Mouse (Mus musculus) bone marrow, adult 2 months (tissue): ENCODE measurements around the gene Mapk1ip1. TPM values are rescaled to one million over a fixed set of nuclear protein-coding genes. Genes with fewer than 3 reads are reported as not detected.
A peak's percentile ranks its signal among the peaks of the same experiment; 100 is the strongest.

ENCODE experiments used
- H3K27ac ChIP-seq: fragments of 200-500 bp; 2 replicates; pipeline ENCODE4 v1.5.1; 2012; ENCODE audit warnings: low read depth, mild to moderate bottlenecking, control low read depth, inconsistent platforms, low read length; ENCODE audit not compliant: control insufficient read depth, poor library complexity, insufficient read depth
- H3K4me1 ChIP-seq: fragments of 200-500 bp; 2 replicates; pipeline ENCODE4 v1.6.1; 2011; ENCODE audit warnings: low read length; ENCODE audit not compliant: control insufficient read depth, insufficient read depth
- H3K4me3 ChIP-seq: fragments of 200-500 bp; replicated peaks from 2 replicates; pipeline ENCODE3; 2011; ENCODE audit warnings: mild to moderate bottlenecking, low read depth, low read length, control low read depth; ENCODE audit not compliant: control insufficient read depth
- CTCF ChIP-seq: fragments of 200-500 bp; IDR thresholded peaks from 2 replicates; pipeline ENCODE4 v1.5.1; 2011; ENCODE audit warnings: low read length, control low read depth; ENCODE audit not compliant: control insufficient read depth, insufficient read depth
- POLR2A ChIP-seq: fragments of 200-500 bp; IDR thresholded peaks from 2 replicates; pipeline ENCODE4 v1.6.1; 2011; ENCODE audit warnings: low read depth, mild to moderate bottlenecking, control low read depth, low read length, borderline replicate concordance; ENCODE audit not compliant: control insufficient read depth
- WGBS: fragments of 180-500 bp; shearing (Covaris S2); methylation state at CpG from one replicate; pipeline ENCODE4 v1.1.7; 2018; 5-methylcytosine and 5-hydroxymethylcytosine counted together
- polyA plus RNA-seq: library from polyadenylated mRNA; stranded (reverse); fragments of >200 nt; gene quantifications from 2 replicates; pipeline ENCODE4 v1.2.4, GENCODE M21; 2011; ENCODE audit warnings: low replicate concordance; ENCODE audit not compliant: missing spikeins, insufficient read depth, insufficient read length

Mapk1ip1 gene
- polyA plus RNA-seq, 1 experiment: 53.5 TPM

DNA sequence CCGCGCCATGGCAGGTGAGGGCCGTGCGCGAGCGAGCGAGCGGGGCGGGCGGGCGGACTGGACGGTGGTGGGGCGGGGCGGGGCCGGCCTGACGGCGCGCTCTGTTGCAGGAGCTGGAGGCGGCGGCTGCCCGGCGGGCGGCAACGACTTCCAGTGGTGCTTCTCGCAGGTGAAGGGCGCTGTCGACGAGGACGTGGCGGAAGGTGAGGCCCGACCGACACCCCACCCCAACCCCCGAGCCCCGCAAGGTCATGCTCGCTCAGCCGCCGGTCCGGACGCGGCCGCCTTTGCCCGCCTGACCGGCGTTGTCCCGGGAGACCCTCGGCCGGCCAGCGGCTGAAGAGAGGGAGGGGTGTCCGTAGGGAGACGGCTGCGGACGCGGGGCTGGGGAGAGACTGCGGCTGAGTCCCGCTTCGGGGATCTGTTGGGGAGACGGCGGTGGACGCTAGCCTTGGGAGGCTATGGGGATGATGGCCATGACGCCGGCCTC lies 474 bp upstream of the Mapk1ip1 start:
- WGBS: 1% methylated on average over 61 of the region's 61 CpGs
- TF ChIP-seq CTCF (no peak), POLR2A (no peak)
- Histone ChIP-seq H3K4me1 (peaks cover 5% of the 10 kb centered on the region), H3K27ac (peak overlapping the region; percentile 98), H3K4me3 (peak overlapping the region; percentile 85)

DNA sequence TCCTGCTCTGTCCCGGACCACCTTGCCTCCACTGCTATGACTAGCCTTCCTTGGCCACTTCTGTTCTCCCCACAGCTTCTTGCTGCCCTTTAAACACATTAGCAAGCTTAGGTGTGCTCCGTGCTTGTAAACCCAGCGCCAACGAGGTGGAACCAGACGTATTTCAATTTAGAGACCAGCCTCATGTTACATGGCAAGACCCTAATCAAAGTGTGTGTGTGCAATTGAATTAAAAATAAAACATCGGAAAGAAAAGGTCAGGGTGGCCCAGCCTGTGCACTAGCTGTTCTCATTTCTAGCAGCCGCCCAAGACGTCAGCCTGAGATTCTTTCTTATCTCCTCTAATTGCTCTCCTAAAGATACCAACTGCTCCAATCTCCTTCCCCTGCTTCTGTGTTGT lies 962 bp downstream of the Mapk1ip1 start:
- WGBS: 31% methylated on average over 8 of the region's 8 CpGs
- H3K4me3 ChIP-seq: peak overlapping the region; percentile 2
- H3K27ac ChIP-seq: no peak overlapping the region
- peaks cover 5% of the 10 kb centered on the region for H3K4me1 ChIP-seq
- TF ChIP-seq CTCF (no peak), POLR2A (no peak)

DNA sequence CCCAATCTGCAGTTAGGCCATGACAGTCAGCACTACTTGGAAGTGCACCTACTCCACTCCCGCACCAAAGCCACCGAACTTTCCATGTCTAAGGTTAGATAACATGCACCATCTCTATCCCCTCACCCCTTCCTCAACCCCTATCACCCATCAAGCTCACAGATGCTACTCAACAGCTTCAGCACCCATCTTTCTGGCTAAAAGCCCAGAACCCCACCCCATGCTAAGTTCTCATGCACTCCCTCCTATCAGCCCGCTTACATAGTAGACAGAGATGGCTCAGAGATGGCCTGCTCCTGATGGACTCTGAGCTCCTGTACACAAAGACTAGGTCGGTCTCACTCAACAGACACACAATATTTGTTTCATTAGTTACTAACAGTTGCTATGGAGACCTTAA lies 2.7 kb downstream of the Mapk1ip1 start:
- 65% methylated on average over 4 of the region's 4 CpGs for WGBS
- H3K27ac ChIP-seq: no peak overlapping the region
- no peak overlapping the region for H3K4me3 ChIP-seq
- no peak for TF ChIP-seq POLR2A
- peaks cover 5% of the 10 kb centered on the region for H3K4me1 ChIP-seq

DNA sequence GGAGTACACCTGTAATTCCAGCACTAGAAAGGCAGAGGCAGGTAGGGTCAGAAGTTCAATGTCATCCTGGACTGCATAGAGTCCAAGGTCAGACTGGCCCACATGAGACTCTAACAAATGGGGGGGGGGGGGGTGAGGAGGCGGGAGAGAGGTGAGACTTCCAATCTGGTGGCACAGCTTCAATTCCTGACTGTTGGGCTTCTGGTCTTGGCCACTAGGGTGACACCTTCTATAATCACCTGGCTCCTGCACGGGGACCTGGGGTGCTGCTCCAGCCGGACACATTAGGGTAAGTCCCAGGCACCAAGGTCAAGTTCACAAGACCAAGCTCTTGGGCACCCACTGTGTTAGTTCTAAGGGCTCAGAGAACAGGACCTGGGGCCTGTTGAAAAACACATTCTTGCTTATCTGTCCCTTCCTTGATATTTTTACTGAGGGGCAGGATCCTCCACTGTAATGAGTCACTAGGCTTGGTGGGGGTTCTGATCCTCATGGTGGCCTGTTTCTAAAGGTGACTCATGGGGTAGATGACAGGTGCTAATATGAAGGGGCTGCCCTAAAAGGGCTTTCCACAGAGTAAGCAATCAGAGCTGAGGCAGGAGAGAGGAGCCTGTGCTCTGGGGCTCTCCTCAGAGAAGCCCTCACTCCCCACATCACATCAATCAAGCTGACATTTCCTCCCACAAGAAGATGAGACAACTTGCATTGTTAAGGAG lies 4.5 kb downstream of the Mapk1ip1 start:
- Histone ChIP-seq H3K4me3 (no peak overlapping the region), H3K4me1 (peaks cover 2% of the 10 kb centered on the region), H3K27ac (no peak overlapping the region)
- 77% methylated on average over 3 of the region's 3 CpGs for WGBS
- TF ChIP-seq CTCF: no peak
- no peak for TF ChIP-seq POLR2A

DNA sequence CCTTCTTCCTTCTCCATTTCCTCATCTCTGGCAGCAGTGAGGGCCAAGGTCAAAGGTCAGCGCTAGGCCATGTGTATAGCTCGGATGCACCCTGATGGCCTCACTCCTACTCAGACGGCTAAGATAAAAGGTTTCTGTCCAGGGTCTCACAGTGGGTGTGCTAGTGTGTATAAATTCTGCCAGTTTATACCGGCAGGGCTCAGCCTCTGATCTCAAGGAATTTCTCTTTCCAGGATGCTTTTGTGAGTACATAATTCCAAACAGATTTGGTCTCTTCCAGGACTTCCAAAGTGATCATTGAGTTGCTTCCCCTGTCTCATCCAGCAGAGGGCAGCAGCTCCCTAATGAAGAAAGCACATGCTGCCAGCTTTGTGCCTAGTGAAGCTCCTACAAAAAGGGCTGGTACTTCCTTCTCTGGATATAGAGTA lies 5.5 kb downstream of the Mapk1ip1 start:
- 62% methylated on average over 4 of the region's 4 CpGs for WGBS
- no peak for TF ChIP-seq POLR2A
- peak; percentile 74 for TF ChIP-seq CTCF
- H3K27ac ChIP-seq: no peak overlapping the region
- no peak overlapping the region for H3K4me3 ChIP-seq
- H3K4me1 ChIP-seq: peaks cover 2% of the 10 kb centered on the region

DNA sequence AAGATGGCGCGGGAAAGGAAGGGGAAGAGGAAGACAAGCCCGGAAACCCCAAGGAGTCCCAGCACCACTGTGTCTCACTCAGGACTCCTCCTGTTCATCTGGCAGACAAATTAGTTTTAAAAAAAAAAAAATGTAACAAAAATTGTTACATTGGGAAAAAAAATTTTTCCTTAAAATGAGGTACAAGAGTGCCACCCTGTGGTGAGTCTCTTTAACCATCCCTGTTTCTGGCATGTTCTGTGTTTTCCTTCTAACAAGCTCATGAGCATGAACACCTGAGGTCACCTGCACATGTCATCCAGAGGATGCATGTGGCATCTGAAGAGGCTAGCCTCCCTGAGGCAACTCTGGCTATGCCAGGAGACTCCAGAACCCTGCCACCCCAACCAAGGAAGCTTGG lies 11.0 kb downstream of the Mapk1ip1 start:
- no peaks in the 10 kb centered on the region for H3K4me1 ChIP-seq
- 91% methylated on average over 3 of the region's 3 CpGs for WGBS
- TF ChIP-seq CTCF: no peak
- no peak for TF ChIP-seq POLR2A
- H3K4me3 ChIP-seq: no peak overlapping the region
- no peak overlapping the region for H3K27ac ChIP-seq

DNA sequence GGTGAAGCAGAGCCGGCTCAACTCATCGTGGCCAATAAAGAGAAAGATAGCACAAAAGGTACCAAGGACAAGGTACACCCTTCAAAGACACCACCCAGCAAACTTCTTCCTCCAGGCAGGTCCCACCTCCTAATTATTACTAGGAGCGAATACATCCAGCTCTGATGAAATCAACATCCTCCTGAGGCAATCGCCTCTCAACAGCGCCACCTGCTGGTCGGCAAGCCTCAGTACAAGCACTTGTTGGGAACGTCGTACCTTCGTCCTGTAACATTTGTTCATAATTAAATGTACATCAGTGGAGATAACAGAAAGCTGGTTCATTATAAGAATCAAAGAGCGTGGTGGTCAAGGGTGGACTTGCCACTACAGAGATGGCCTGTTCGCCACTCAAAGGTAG lies 18.3 kb downstream of the Mapk1ip1 start:
- Histone ChIP-seq H3K4me3 (no peak overlapping the region), H3K27ac (no peak overlapping the region), H3K4me1 (no peaks in the 10 kb centered on the region)
- 19% methylated on average over 11 of the region's 11 CpGs for WGBS
- peak; percentile 98 for TF ChIP-seq CTCF
- no peak for TF ChIP-seq POLR2A

DNA sequence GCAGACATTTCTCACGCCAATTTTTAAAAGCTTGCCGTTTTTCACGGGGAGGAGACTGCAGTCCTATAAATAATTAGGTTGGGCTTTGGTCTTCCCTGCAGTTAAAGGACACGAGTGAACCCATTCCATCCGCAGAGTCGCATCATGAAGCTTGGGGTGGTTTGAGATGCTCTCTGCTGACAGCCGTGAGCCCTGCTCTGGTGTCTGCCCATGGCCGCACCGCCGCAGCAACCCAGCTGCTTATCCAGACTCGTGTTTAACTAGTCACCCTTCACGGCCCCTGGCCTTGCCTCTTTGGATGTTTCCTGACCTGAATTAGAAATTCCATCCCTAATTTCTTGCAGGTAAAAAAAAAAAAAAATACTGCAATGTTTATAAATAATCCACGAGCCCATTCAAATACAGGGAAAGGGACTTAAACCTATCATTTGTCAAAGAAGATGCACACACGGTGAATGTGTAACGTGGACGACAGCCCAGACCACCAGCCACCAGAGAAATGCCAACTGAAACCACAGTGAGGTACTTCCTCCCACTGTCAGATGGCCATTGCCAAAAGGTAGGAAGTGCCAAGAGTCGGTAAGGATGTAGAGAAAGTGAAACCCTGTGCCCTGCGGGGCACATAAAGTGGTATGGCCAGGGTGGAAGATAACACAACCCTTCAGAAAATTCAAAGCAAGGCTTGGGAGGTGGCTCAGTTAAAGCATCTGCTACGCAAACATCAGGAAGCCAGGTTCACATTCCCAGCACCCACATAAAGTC lies 20.9 kb downstream of the Mapk1ip1 start:
- no peak overlapping the region for H3K27ac ChIP-seq
- H3K4me1 ChIP-seq: no peaks in the 10 kb centered on the region
- TF ChIP-seq POLR2A (no peak), CTCF (no peak)
- 56% methylated on average over 19 of the region's 19 CpGs for WGBS
- no peak overlapping the region for H3K4me3 ChIP-seq

DNA sequence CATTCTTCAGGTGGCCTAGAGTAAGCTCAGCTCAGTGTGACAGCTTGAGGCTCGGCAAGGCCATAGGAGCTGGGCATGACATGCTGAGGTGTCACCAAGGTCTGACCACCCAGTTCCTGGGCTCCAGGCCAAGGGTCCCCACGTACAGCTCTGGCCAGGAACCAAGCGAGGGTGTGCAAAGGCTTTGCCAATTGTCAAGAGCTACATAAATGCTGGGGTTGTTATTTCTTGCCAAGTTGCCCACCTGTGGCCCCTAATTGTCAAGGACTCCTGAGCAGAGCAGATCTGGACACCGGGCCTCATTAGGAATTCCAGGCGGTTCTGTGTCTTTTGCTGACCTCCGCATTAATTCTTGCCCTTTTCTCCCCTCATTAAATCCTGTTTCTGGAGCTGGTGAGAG lies 21.6 kb downstream of the Mapk1ip1 start:
- no peak overlapping the region for H3K27ac ChIP-seq
- no peak for TF ChIP-seq POLR2A
- TF ChIP-seq CTCF: no peak
- H3K4me3 ChIP-seq: no peak overlapping the region
- no peaks in the 10 kb centered on the region for H3K4me1 ChIP-seq
- WGBS: 80% methylated on average over 6 of the region's 6 CpGs
